9 mouse cellular contexts compared by ENCODE assay signal in the genomic region with DNA sequence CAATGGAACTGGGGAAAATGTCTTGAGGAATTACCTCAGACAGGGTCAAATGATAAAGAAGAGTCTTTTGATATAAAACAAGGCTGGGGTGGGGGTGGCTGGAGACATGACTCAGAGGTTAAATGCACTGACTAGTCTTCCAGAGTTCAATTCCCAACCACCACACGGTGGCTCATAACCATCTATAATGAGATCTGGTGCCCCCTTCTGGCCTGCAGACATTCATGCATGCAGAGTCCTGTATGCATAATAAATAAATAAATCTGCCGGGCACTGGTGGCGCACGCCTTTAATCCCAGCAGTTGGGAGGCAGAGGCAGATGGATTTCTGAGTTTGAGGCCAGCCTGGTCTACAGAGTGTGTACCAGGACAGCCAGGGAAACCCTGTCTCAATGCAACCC. TPM values are rescaled to one million over a fixed set of nuclear protein-coding genes. Genes with fewer than 3 reads are reported as not detected.
DNase-seq lines count a peak whose midpoint lies in the region; ATAC-seq and TF ChIP-seq lines count a peak whose summit lies in the region.
"Had no signal": no experiment of that assay in that cellular context is flagged by ENCODE, and none has a peak within 500 bp of the region (broad histone marks: within the 10 kb centered on the region; RNA-seq: fewer than 3 reads in every experiment).

No protein-coding gene starts in this region.

- no peak for ATAC-seq in forebrain, embryonic 14.5 days
- ATAC-seq in midbrain, postnatal 0 days (ENCODE audit: low FRiP score): no peak
- ATAC-seq in midbrain, embryonic 13.5 days: no peak
- no peak for ATAC-seq in lung, postnatal 0 days

- WGBS in forebrain, embryonic 14.5 days: 33% methylated on average over 4 of the region's 4 CpGs
- WGBS in forebrain, embryonic 10.5 days: 65% methylated on average over 4 of the region's 4 CpGs
- WGBS in midbrain, postnatal 0 days: 33% methylated on average over 4 of the region's 4 CpGs
- WGBS in midbrain, embryonic 13.5 days: 39% methylated on average over 4 of the region's 4 CpGs
- WGBS in lung, postnatal 0 days: 56% methylated on average over 4 of the region's 4 CpGs

- H3K9ac ChIP-seq in forebrain, embryonic 14.5 days (ENCODE audit: low read length): no peak overlapping the region
- H3K9ac ChIP-seq in midbrain, postnatal 0 days (replicated peaks; ENCODE audit: low read length, poor library complexity, severe bottlenecking): no peak overlapping the region
- no peak overlapping the region for H3K9ac ChIP-seq in midbrain, embryonic 13.5 days (replicated peaks)
- no peak overlapping the region for H3K9ac ChIP-seq in lung, postnatal 0 days (replicated peaks; ENCODE audit: low read depth)

- H3K4me2 ChIP-seq in forebrain, embryonic 14.5 days (ENCODE audit: low read length): no peak overlapping the region
- H3K4me2 ChIP-seq in midbrain, postnatal 0 days (ENCODE audit: low read depth, low read length, poor library complexity, severe bottlenecking): no peak overlapping the region
- no peak overlapping the region for H3K4me2 ChIP-seq in midbrain, embryonic 13.5 days (replicated peaks)
- no peak overlapping the region for H3K4me2 ChIP-seq in lung, postnatal 0 days (replicated peaks; ENCODE audit: low read depth, low read length)

- no peak overlapping the region for H3K27ac ChIP-seq in forebrain, embryonic 14.5 days (ENCODE audit: low read depth, low read length)
- no peak overlapping the region for H3K27ac ChIP-seq in forebrain, embryonic 10.5 days
- no peak overlapping the region for H3K27ac ChIP-seq in midbrain, postnatal 0 days (ENCODE audit: low read depth, low read length)
- no peak overlapping the region for H3K27ac ChIP-seq in midbrain, embryonic 13.5 days
- H3K27ac ChIP-seq in lung, postnatal 0 days (ENCODE audit: low read length): no peak overlapping the region

- TF ChIP-seq EP300 in lung, postnatal 0 days (IDR thresholded peaks at IDR 0.05): no peak

- H3K4me1 ChIP-seq in forebrain, embryonic 14.5 days (ENCODE audit: control insufficient read depth, insufficient read depth, low read length): 0 out of 2 replicates have a peak, but pooled peaks cover 3% of the 10 kb centered on the region
- H3K4me1 ChIP-seq in forebrain, embryonic 10.5 days: peaks cover 13% of the 10 kb centered on the region
- H3K4me1 ChIP-seq in midbrain, postnatal 0 days (ENCODE audit: insufficient read depth, low read length): no peaks in the 10 kb centered on the region
- peaks cover 7% of the 10 kb centered on the region for H3K4me1 ChIP-seq in midbrain, embryonic 13.5 days (replicated peaks)
- H3K4me1 ChIP-seq in lung, postnatal 0 days (ENCODE audit: insufficient read depth, low read depth, low read length): no peaks in the 10 kb centered on the region

- 0 out of 2 replicates have a peak, but pooled peaks cover 3% of the 10 kb centered on the region for H3K36me3 ChIP-seq in forebrain, embryonic 14.5 days (ENCODE audit: control insufficient read depth, insufficient read depth, low read length)
- no peaks in the 10 kb centered on the region for H3K36me3 ChIP-seq in forebrain, embryonic 10.5 days (replicated peaks)
- no peaks in the 10 kb centered on the region for H3K36me3 ChIP-seq in midbrain, postnatal 0 days (ENCODE audit: insufficient read depth, low read length)
- H3K36me3 ChIP-seq in midbrain, embryonic 13.5 days: no peaks in the 10 kb centered on the region
- H3K36me3 ChIP-seq in lung, postnatal 0 days (ENCODE audit: insufficient read depth, low read length): no peaks in the 10 kb centered on the region

- peak; percentile 56 for TF ChIP-seq CTCF in midbrain, postnatal 0 days (IDR thresholded peaks at IDR 0.05)
- peak; percentile 72 for TF ChIP-seq CTCF in lung, postnatal 0 days (IDR thresholded peaks at IDR 0.05)

- H3K4me3 ChIP-seq in forebrain, embryonic 14.5 days (ENCODE audit: low read depth, low read length): no peak overlapping the region
- no peak overlapping the region for H3K4me3 ChIP-seq in forebrain, embryonic 10.5 days
- no peak overlapping the region for H3K4me3 ChIP-seq in midbrain, postnatal 0 days (ENCODE audit: low read depth, low read length)
- H3K4me3 ChIP-seq in midbrain, embryonic 13.5 days (replicated peaks): no peak overlapping the region
- no peak overlapping the region for H3K4me3 ChIP-seq in lung, postnatal 0 days (ENCODE audit: low read depth, low read length)

- DNase-seq in forebrain, embryonic 14.5 days (ENCODE audit: low spot score): peak; percentile 30
- DNase-seq in forebrain, embryonic 10.5 days (ENCODE audit: extremely low spot score, low spot score): no peak
- DNase-seq in midbrain, postnatal 0 days (ENCODE audit: low spot score): peak; percentile 5
- DNase-seq in cerebellum, postnatal 14 days: peak; percentile 30 to 44
- peak; percentile 61 for DNase-seq in lung, postnatal 0 days (ENCODE audit: low spot score)
- DNase-seq in c-Kit-positive CD71-positive TER-119-positive erythroid progenitor cells, embryonic 14.5 days (ENCODE audit: low spot score): no peak
- no peak for DNase-seq in left cerebral cortex, adult 9 months (ENCODE audit: low spot score in 2 of 2)

- H3K9me3 ChIP-seq in forebrain, embryonic 14.5 days (replicated peaks; ENCODE audit: control insufficient read depth, low read length): no peaks in the 10 kb centered on the region
- no peaks in the 10 kb centered on the region for H3K9me3 ChIP-seq in forebrain, embryonic 10.5 days
- H3K9me3 ChIP-seq in midbrain, postnatal 0 days (ENCODE audit: low read length): no peaks in the 10 kb centered on the region
- H3K9me3 ChIP-seq in midbrain, embryonic 13.5 days: no peaks in the 10 kb centered on the region
- H3K9me3 ChIP-seq in lung, postnatal 0 days (ENCODE audit: low read length): no peaks in the 10 kb centered on the region

- no peaks in the 10 kb centered on the region for H3K27me3 ChIP-seq in forebrain, embryonic 14.5 days (replicated peaks; ENCODE audit: control insufficient read depth, insufficient read depth, low read length)
- no peaks in the 10 kb centered on the region for H3K27me3 ChIP-seq in forebrain, embryonic 10.5 days (ENCODE audit: poor library complexity, severe bottlenecking)
- H3K27me3 ChIP-seq in midbrain, postnatal 0 days (ENCODE audit: insufficient read depth, low read length): no peaks in the 10 kb centered on the region
- no peaks in the 10 kb centered on the region for H3K27me3 ChIP-seq in midbrain, embryonic 13.5 days
- no peaks in the 10 kb centered on the region for H3K27me3 ChIP-seq in lung, postnatal 0 days (replicated peaks; ENCODE audit: insufficient read depth, low read length)

RNA-seq across cellular contexts. Expression of a gene that starts 4.8 kb away (rescaled TPM):
- polyA plus RNA-seq in forebrain, embryonic 14.5 days (2014; fragmentation: Nextera tagmentation; extraction: Ambion mirVana): 7.4 and 9.1 TPM in 2 replicates
- polyA plus RNA-seq in forebrain, embryonic 10.5 days (2016; fragmentation: Nextera tagmentation; extraction: Ambion mirVana): 14.3 TPM in 2 replicates
- 6.2 TPM in 1 of 2 replicates, not detected in the other for total RNA-seq in midbrain, postnatal 0 days (2014; rRNA removed)
- polyA plus RNA-seq in midbrain, postnatal 0 days (2015; fragmentation: Nextera tagmentation; extraction: Ambion mirVana): 5.2 and 7.9 TPM in 2 replicates
- polyA plus RNA-seq in midbrain, embryonic 13.5 days (2015; fragmentation: Nextera tagmentation; extraction: Ambion mirVana): 11.2 and 11.6 TPM in 2 replicates
- 10.8 and 13.1 TPM in 2 replicates for polyA plus RNA-seq in lung, postnatal 0 days (2015; fragmentation: Nextera tagmentation; extraction: Ambion mirVana)

RNA-seq across cellular contexts. Expression of a gene that starts 4.9 kb away (rescaled TPM):
- polyA plus RNA-seq in forebrain, embryonic 14.5 days (2014; fragmentation: Nextera tagmentation; extraction: Ambion mirVana): 578 and 616 TPM in 2 replicates
- polyA plus RNA-seq in forebrain, embryonic 10.5 days (2016; fragmentation: Nextera tagmentation; extraction: Ambion mirVana): 874 and 908 TPM in 2 replicates
- 253 and 273 TPM in 2 replicates for total RNA-seq in midbrain, postnatal 0 days (2014; rRNA removed)
- 372 and 391 TPM in 2 replicates for polyA plus RNA-seq in midbrain, postnatal 0 days (2015; fragmentation: Nextera tagmentation; extraction: Ambion mirVana)
- 529 and 545 TPM in 2 replicates for polyA plus RNA-seq in midbrain, embryonic 13.5 days (2015; fragmentation: Nextera tagmentation; extraction: Ambion mirVana)
- 173 and 177 TPM in 2 replicates for polyA plus RNA-seq in lung, postnatal 0 days (2015; fragmentation: Nextera tagmentation; extraction: Ambion mirVana)

RNA-seq across cellular contexts. Expression of a gene that starts 5.0 kb away (rescaled TPM):
- 0.18 and 0.22 TPM in 2 replicates for polyA plus RNA-seq in forebrain, embryonic 14.5 days (2014; fragmentation: Nextera tagmentation; extraction: Ambion mirVana)
- polyA plus RNA-seq in forebrain, embryonic 10.5 days (2016; fragmentation: Nextera tagmentation; extraction: Ambion mirVana): 0.14 TPM in 1 of 2 replicates, not detected in the other
- total RNA-seq in midbrain, postnatal 0 days (2014; rRNA removed): not detected in 2 replicates
- 0.20 and 0.21 TPM in 2 replicates for polyA plus RNA-seq in midbrain, postnatal 0 days (2015; fragmentation: Nextera tagmentation; extraction: Ambion mirVana)
- 0.16 TPM in 1 of 2 replicates, not detected in the other for polyA plus RNA-seq in midbrain, embryonic 13.5 days (2015; fragmentation: Nextera tagmentation; extraction: Ambion mirVana)
- 1.8 and 2.0 TPM in 2 replicates for polyA plus RNA-seq in lung, postnatal 0 days (2015; fragmentation: Nextera tagmentation; extraction: Ambion mirVana)
- polyA plus RNA-seq: heart, embryonic 14.5 days had no signal

RNA-seq across cellular contexts. Expression of a gene that starts 32.9 kb away (rescaled TPM):
- polyA plus RNA-seq in forebrain, embryonic 14.5 days (2014; fragmentation: Nextera tagmentation; extraction: Ambion mirVana): 57.5 and 63.4 TPM in 2 replicates
- 114 and 124 TPM in 2 replicates for polyA plus RNA-seq in forebrain, embryonic 10.5 days (2016; fragmentation: Nextera tagmentation; extraction: Ambion mirVana)
- 28.5 and 39.2 TPM in 2 replicates for total RNA-seq in midbrain, postnatal 0 days (2014; rRNA removed)
- 106 and 109 TPM in 2 replicates for polyA plus RNA-seq in midbrain, postnatal 0 days (2015; fragmentation: Nextera tagmentation; extraction: Ambion mirVana)
- polyA plus RNA-seq in midbrain, embryonic 13.5 days (2015; fragmentation: Nextera tagmentation; extraction: Ambion mirVana): 93.4 and 104 TPM in 2 replicates
- 273 and 278 TPM in 2 replicates for polyA plus RNA-seq in lung, postnatal 0 days (2015; fragmentation: Nextera tagmentation; extraction: Ambion mirVana)

RNA-seq across cellular contexts. Expression of a gene that starts 37.5 kb away (rescaled TPM):
- 0.25 TPM in 1 of 2 replicates, not detected in the other for polyA plus RNA-seq in forebrain, embryonic 14.5 days (2014; fragmentation: Nextera tagmentation; extraction: Ambion mirVana)
- 0.37 and 0.38 TPM in 2 replicates for polyA plus RNA-seq in forebrain, embryonic 10.5 days (2016; fragmentation: Nextera tagmentation; extraction: Ambion mirVana)
- 0.94 and 1.0 TPM in 2 replicates for total RNA-seq in midbrain, postnatal 0 days (2014; rRNA removed)
- 0.21 and 0.41 TPM in 2 replicates for polyA plus RNA-seq in midbrain, postnatal 0 days (2015; fragmentation: Nextera tagmentation; extraction: Ambion mirVana)
- polyA plus RNA-seq in midbrain, embryonic 13.5 days (2015; fragmentation: Nextera tagmentation; extraction: Ambion mirVana): 0.12 TPM in 1 of 2 replicates, not detected in the other
- polyA plus RNA-seq in lung, postnatal 0 days (2015; fragmentation: Nextera tagmentation; extraction: Ambion mirVana): 3.9 and 4.9 TPM in 2 replicates
- polyA plus RNA-seq: heart, embryonic 14.5 days had no signal

Comparison
In these comparisons a context has a peak if more than half of its experiments do, and no peak if none do; other contexts are left out.
1. DNase-seq: peak in forebrain, embryonic 14.5 days (single experiment), midbrain, postnatal 0 days (single experiment), cerebellum, postnatal 14 days (2 of 2) and lung, postnatal 0 days (single experiment); none in forebrain, embryonic 10.5 days (single experiment), c-Kit-positive CD71-positive TER-119-positive erythroid progenitor cells, embryonic 14.5 days (single experiment) and left cerebral cortex, adult 9 months (0 of 2).